Mouse (Mus musculus): ENCODE results near the gene Hcst. TPM values are rescaled to one million over a fixed set of nuclear protein-coding genes. Genes with fewer than 3 reads are reported as not detected.

Hcst gene
- polyA plus RNA-seq, 1 experiment from 2014 or later: 0.53 TPM

GRCm38 (mm10) chr7:30450241-30450640 lies 30.6 kb upstream of the Hcst start:
- H3K27ac ChIP-seq (replicated peaks): no peak overlapping the region
- no peak overlapping the region for H3K4me2 ChIP-seq
- H3K27me3 ChIP-seq: peaks cover 30% of the 10 kb centered on the region
- WGBS: 78% methylated on average over 7 of the region's 7 CpGs
- no peak overlapping the region for H3K9ac ChIP-seq
- peaks cover 17% of the 10 kb centered on the region for H3K4me1 ChIP-seq (replicated peaks)
- no peaks in the 10 kb centered on the region for H3K36me3 ChIP-seq
- no peaks in the 10 kb centered on the region for H3K9me3 ChIP-seq
- no peak overlapping the region for H3K4me3 ChIP-seq
- no peak for ATAC-seq (ENCODE audit: low FRiP score, low read depth)

- WGBS: under 1% methylated on average over 57 of the region's 72 CpGs
- Histone ChIP-seq H3K4me1 (replicated peaks) (peaks cover 28% of the 10 kb centered on the region), H3K9me3 (no peaks in the 10 kb centered on the region), H3K4me2 (peak within 1 kb of the TSS; percentile 86), H3K27me3 (no peaks in the 10 kb centered on the region), H3K9ac (peak within 1 kb of the TSS; percentile 94), H3K27ac (replicated peaks) (peak within 1 kb of the TSS; percentile 99), H3K36me3 (peaks cover 21% of the 10 kb centered on the region), H3K4me3 (peak within 1 kb of the TSS; percentile 90)
- ATAC-seq (ENCODE audit: low FRiP score, low read depth): peak; percentile 89
Measured at GRCm38 (mm10) chr7:30444971-30445751, 25.5 kb upstream of the Hcst start, which contains the start of gene Aplp1. Gene Aplp1, minus strand, starts transcription at chr7:30445535.

GRCm38 (mm10) chr7:30444154-30444970 lies 24.7 kb upstream of the Hcst start:
- Histone ChIP-seq H3K27me3 (no peaks in the 10 kb centered on the region), H3K9ac (peak overlapping the region; percentile 94), H3K36me3 (peaks cover 29% of the 10 kb centered on the region), H3K4me3 (peak overlapping the region; percentile 90), H3K27ac (replicated peaks) (peak overlapping the region; percentile 99), H3K4me1 (replicated peaks) (peaks cover 28% of the 10 kb centered on the region), H3K9me3 (no peaks in the 10 kb centered on the region), H3K4me2 (peak overlapping the region; percentile 86)
- WGBS: 1% methylated on average over 38 of the region's 38 CpGs
- ATAC-seq (ENCODE audit: low FRiP score, low read depth): peak; percentile 55

GRCm38 (mm10) chr7:30443696-30444095 lies 24.0 kb upstream of the Hcst start:
- no peaks in the 10 kb centered on the region for H3K9me3 ChIP-seq
- no peaks in the 10 kb centered on the region for H3K27me3 ChIP-seq
- peaks cover 36% of the 10 kb centered on the region for H3K36me3 ChIP-seq
- 14% methylated on average over 9 of the region's 9 CpGs for WGBS
- H3K4me3 ChIP-seq: peak overlapping the region; percentile 90
- H3K4me2 ChIP-seq: peak overlapping the region; percentile 86
- no peak for ATAC-seq (ENCODE audit: low FRiP score, low read depth)
- H3K9ac ChIP-seq: peak overlapping the region; percentile 94
- H3K27ac ChIP-seq (replicated peaks): peak overlapping the region; percentile 99; the same call in 1 of the 2 replicates
- H3K4me1 ChIP-seq (replicated peaks): peaks cover 28% of the 10 kb centered on the region

- H3K4me1 ChIP-seq (replicated peaks): peaks cover 21% of the 10 kb centered on the region
Measured at GRCm38 (mm10) chr7:30440697-30441096, 21.0 kb upstream of the Hcst start.

GRCm38 (mm10) chr7:30439734-30440133 lies 20.1 kb upstream of the Hcst start:
- H3K36me3 ChIP-seq: peaks cover 70% of the 10 kb centered on the region
- 77% methylated on average over 13 of the region's 13 CpGs for WGBS

More at GRCm38 (mm10) chr7:30440697-30441096, 21.0 kb upstream of the Hcst start:
- ATAC-seq (ENCODE audit: low FRiP score, low read depth): no peak
- no peak overlapping the region for H3K4me2 ChIP-seq
- 48% methylated on average over 2 of the region's 5 CpGs for whole genome bisulfite sequencing
- peaks cover 61% of the 10 kb centered on the region for H3K36me3 ChIP-seq
- H3K9ac ChIP-seq: no peak overlapping the region
- no peak overlapping the region for H3K4me3 ChIP-seq
- no peak overlapping the region for H3K27ac ChIP-seq (replicated peaks)
- H3K9me3 ChIP-seq: no peaks in the 10 kb centered on the region
- H3K27me3 ChIP-seq: no peaks in the 10 kb centered on the region

GRCm38 (mm10) chr7:30436879-30437278 lies 17.2 kb upstream of the Hcst start:
- H3K9ac ChIP-seq: no peak overlapping the region
- no peaks in the 10 kb centered on the region for H3K9me3 ChIP-seq
- H3K27ac ChIP-seq (replicated peaks): no peak overlapping the region
- H3K4me2 ChIP-seq: no peak overlapping the region
- no peak overlapping the region for H3K4me3 ChIP-seq
- H3K4me1 ChIP-seq (replicated peaks): no peaks in the 10 kb centered on the region
- peaks cover 68% of the 10 kb centered on the region for H3K36me3 ChIP-seq
- H3K27me3 ChIP-seq: no peaks in the 10 kb centered on the region
- 20% methylated on average over 10 of the region's 10 CpGs for WGBS
- no peak for ATAC-seq (ENCODE audit: low FRiP score, low read depth)

More at GRCm38 (mm10) chr7:30439734-30440133, 20.1 kb upstream of the Hcst start:
- no peak overlapping the region for H3K4me3 ChIP-seq
- H3K4me1 ChIP-seq (replicated peaks): peaks cover 21% of the 10 kb centered on the region
- no peak overlapping the region for H3K9ac ChIP-seq
- no peak for ATAC-seq (ENCODE audit: low FRiP score, low read depth)
- H3K27ac ChIP-seq (replicated peaks): no peak overlapping the region
- H3K9me3 ChIP-seq: no peaks in the 10 kb centered on the region
- no peaks in the 10 kb centered on the region for H3K27me3 ChIP-seq
- no peak overlapping the region for H3K4me2 ChIP-seq

- no peak overlapping the region for H3K27ac ChIP-seq (replicated peaks)
- WGBS: 50% methylated on average over 9 of the region's 9 CpGs
- ATAC-seq (ENCODE audit: low FRiP score, low read depth): no peak
- H3K27me3 ChIP-seq: no peaks in the 10 kb centered on the region
- H3K9me3 ChIP-seq: no peaks in the 10 kb centered on the region
- peaks cover 59% of the 10 kb centered on the region for H3K36me3 ChIP-seq
- no peak overlapping the region for H3K4me2 ChIP-seq
- no peak overlapping the region for H3K4me3 ChIP-seq
- no peaks in the 10 kb centered on the region for H3K4me1 ChIP-seq (replicated peaks)
- H3K9ac ChIP-seq: no peak overlapping the region
Measured at GRCm38 (mm10) chr7:30435156-30435555, 15.5 kb upstream of the Hcst start.

- Histone ChIP-seq H3K27ac (replicated peaks) (no peak overlapping the region), H3K4me2 (no peak overlapping the region), H3K9me3 (no peaks in the 10 kb centered on the region), H3K9ac (no peak overlapping the region), H3K36me3 (peaks cover 54% of the 10 kb centered on the region), H3K4me1 (replicated peaks) (no peaks in the 10 kb centered on the region), H3K4me3 (no peak overlapping the region), H3K27me3 (no peaks in the 10 kb centered on the region)
- WGBS: 72% methylated on average over 10 of the region's 10 CpGs
- ATAC-seq (ENCODE audit: low FRiP score, low read depth): no peak
Measured at GRCm38 (mm10) chr7:30434701-30435100, 15.0 kb upstream of the Hcst start.

GRCm38 (mm10) chr7:30434238-30434637 lies 14.6 kb upstream of the Hcst start:
- Histone ChIP-seq H3K9me3 (no peaks in the 10 kb centered on the region), H3K4me2 (no peak overlapping the region), H3K27ac (replicated peaks) (no peak overlapping the region), H3K36me3 (peaks cover 50% of the 10 kb centered on the region), H3K27me3 (no peaks in the 10 kb centered on the region), H3K9ac (no peak overlapping the region), H3K4me1 (replicated peaks) (no peaks in the 10 kb centered on the region), H3K4me3 (no peak overlapping the region)
- ATAC-seq (ENCODE audit: low FRiP score, low read depth): no peak
- WGBS: 9% methylated on average over 10 of the region's 10 CpGs

GRCm38 (mm10) chr7:30431793-30432192 lies 12.1 kb upstream of the Hcst start:
- peak; percentile 77 for ATAC-seq (ENCODE audit: low FRiP score, low read depth)
- 11% methylated on average over 3 of the region's 3 CpGs for WGBS
- H3K27ac ChIP-seq (replicated peaks): no peak overlapping the region
- H3K4me2 ChIP-seq: no peak overlapping the region
- no peak overlapping the region for H3K4me3 ChIP-seq
- H3K9me3 ChIP-seq: no peaks in the 10 kb centered on the region
- no peaks in the 10 kb centered on the region for H3K27me3 ChIP-seq
- H3K9ac ChIP-seq: no peak overlapping the region
- H3K4me1 ChIP-seq (replicated peaks): no peaks in the 10 kb centered on the region
- peaks cover 35% of the 10 kb centered on the region for H3K36me3 ChIP-seq

- WGBS: 58% methylated on average over 2 of the region's 2 CpGs
Measured at GRCm38 (mm10) chr7:30430191-30430590, 10.5 kb upstream of the Hcst start.

More at GRCm38 (mm10) chr7:30430191-30430590, 10.5 kb upstream of the Hcst start:
- Histone ChIP-seq H3K27ac (replicated peaks) (no peak overlapping the region), H3K4me1 (replicated peaks) (no peaks in the 10 kb centered on the region), H3K4me3 (no peak overlapping the region), H3K27me3 (no peaks in the 10 kb centered on the region), H3K9me3 (no peaks in the 10 kb centered on the region), H3K9ac (no peak overlapping the region), H3K36me3 (peaks cover 29% of the 10 kb centered on the region), H3K4me2 (no peak overlapping the region)
- no peak for ATAC-seq (ENCODE audit: low FRiP score, low read depth)

Data from hindbrain, embryonic 15.5 days (tissue).